Mouse (Mus musculus): ENCODE data around the gene Zscan18. TPM values are rescaled to one million over a fixed set of nuclear protein-coding genes. Genes with fewer than 3 reads are reported as not detected.
"Not testable (repeated sequence)": the region's sequence is repeated elsewhere in the genome, so short reads cannot be mapped to it uniquely, and the experiment has no call there.

Zscan18 gene
- 6.5 and 8.2 TPM in 2 replicates for polyA plus RNA-seq (2015; fragmentation: Nextera tagmentation; extraction: Ambion mirVana)

DNA sequence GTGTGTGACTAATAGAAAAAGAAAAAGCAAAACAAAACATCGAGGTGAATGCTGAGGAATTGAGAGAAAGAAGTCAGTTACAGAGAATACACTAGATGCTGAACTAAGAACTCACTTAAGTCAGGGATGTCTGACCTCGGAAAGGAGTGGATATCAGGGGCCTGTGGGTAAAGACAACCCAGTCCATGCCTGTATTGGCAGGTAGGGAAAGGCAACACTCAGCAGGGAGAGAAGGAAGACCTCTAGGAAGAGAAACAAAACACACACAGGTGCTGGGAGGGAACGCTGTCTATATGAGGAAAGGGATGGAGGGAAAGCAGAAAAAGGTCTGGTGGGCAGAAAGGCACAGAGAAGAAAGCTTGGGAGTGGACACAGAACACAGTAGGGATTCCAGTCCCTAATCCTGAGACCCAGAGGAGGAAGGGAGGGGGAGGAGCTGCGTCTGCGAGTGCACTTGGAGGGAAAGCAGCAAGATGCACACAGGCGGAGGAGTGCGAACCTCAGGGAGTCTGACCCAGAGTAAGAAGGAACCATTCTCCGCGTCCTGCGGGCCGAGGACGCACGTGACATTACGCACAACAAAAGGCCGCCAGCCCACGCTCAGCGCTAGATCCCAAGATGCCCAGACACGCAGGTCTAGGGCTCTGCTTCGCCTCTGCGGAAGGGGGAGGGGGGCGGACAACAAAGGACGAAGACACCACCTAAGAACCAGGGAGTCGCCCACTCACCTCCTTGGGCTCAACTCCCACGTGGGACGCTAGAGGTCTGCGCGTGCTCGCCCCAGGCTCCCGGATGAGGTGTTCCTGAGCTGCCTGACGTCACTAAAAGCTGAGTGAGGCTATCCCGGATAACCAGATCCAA is at the start of gene Zscan18:
Gene Zscan18 (minus strand): TSS at position 770 of the 861 bp plus-strand sequence.
- Histone ChIP-seq H3K9ac (peak within 1 kb of the TSS; percentile 85), H3K36me3 (peaks cover 25% of the 10 kb centered on the region), H3K27me3 (replicated peaks) (no peaks in the 10 kb centered on the region), H3K4me3 (peak within 1 kb of the TSS; percentile 65), H3K4me1 (peaks cover 20% of the 10 kb centered on the region; the same call in 1 of the 2 replicates), H3K9me3 (peaks cover 4% of the 10 kb centered on the region), H3K4me2 (peak within 1 kb of the TSS; percentile 95), H3K27ac (replicated peaks) (peak within 1 kb of the TSS; percentile 77)
- peak; percentile 80 for ATAC-seq (ENCODE audit: extremely low read depth, insufficient number of reproducible peaks, low FRiP score, low TSS enrichment)
- whole genome bisulfite sequencing = 5% methylated on average over 31 of the region's 31 CpGs

DNA sequence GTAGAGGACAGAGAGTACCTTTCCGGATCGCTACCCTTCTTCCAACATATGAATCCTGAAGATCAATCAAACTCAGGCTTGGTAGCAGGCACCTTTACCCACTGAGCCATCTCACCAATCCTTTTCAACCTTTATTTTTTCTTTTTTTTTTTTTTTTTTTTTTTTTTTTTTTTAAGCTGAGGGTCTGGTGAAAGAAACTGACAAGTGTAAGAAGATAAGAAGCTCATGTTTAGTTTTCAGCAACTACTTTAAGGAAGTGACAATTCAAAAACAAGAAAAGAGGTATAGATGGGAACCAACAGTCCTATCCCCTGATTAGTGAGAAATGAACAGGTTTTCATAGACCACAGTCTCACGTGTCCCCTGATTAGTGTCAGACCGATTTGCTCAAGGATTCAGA is 32.3 kb upstream of the Zscan18 start:
- H3K36me3 ChIP-seq = peaks cover 47% of the 10 kb centered on the region
- peaks cover 45% of the 10 kb centered on the region for H3K9me3 ChIP-seq
- ATAC-seq (ENCODE audit: extremely low read depth, insufficient number of reproducible peaks, low FRiP score, low TSS enrichment) = no peak
- no peaks in the 10 kb centered on the region for H3K27me3 ChIP-seq (replicated peaks)
- peaks cover 10% of the 10 kb centered on the region; the same call in 1 of the 2 replicates for H3K4me1 ChIP-seq
- WGBS = 92% methylated on average over 4 of the region's 4 CpGs
- peak overlapping the region; percentile 71 for H3K4me2 ChIP-seq
- no peak overlapping the region for H3K9ac ChIP-seq
- no peak overlapping the region for H3K27ac ChIP-seq (replicated peaks)
- peak overlapping the region; percentile 72 for H3K4me3 ChIP-seq

DNA sequence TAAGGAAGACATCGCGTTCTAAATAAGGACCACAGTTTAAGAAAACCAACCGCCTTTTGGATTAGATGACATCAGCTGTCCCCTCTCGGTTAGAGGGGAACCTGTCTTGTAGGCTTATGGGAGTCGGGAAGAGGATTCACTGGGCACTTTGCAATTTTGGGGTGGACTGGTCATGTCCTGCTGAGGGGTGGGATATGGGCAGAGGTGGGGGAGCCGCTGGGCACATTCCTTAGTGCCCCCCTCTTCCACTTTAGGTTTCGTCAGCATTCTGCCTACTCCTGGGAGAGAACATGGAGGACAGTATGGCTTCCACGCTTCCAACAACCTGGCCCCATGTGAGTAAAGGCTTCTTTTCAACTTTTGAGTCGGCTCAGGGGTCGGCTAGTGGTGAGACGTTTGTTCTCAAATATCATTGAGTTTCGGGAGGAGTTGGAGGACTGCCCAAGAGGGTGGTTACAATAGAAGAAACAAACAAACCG is 31.8 kb upstream of the Zscan18 start:
- Histone ChIP-seq H3K9me3 (peaks cover 40% of the 10 kb centered on the region), H3K27me3 (replicated peaks) (no peaks in the 10 kb centered on the region), H3K4me2 (peak overlapping the region; percentile 71), H3K4me3 (peak overlapping the region; percentile 72), H3K27ac (replicated peaks) (peak overlapping the region; percentile 74), H3K9ac (peak overlapping the region; percentile 86), H3K4me1 (peaks cover 10% of the 10 kb centered on the region; the same call in 1 of the 2 replicates), H3K36me3 (peaks cover 42% of the 10 kb centered on the region)
- no peak for ATAC-seq (ENCODE audit: extremely low read depth, insufficient number of reproducible peaks, low FRiP score, low TSS enrichment)
- WGBS = 46% methylated on average over 13 of the region's 13 CpGs

DNA sequence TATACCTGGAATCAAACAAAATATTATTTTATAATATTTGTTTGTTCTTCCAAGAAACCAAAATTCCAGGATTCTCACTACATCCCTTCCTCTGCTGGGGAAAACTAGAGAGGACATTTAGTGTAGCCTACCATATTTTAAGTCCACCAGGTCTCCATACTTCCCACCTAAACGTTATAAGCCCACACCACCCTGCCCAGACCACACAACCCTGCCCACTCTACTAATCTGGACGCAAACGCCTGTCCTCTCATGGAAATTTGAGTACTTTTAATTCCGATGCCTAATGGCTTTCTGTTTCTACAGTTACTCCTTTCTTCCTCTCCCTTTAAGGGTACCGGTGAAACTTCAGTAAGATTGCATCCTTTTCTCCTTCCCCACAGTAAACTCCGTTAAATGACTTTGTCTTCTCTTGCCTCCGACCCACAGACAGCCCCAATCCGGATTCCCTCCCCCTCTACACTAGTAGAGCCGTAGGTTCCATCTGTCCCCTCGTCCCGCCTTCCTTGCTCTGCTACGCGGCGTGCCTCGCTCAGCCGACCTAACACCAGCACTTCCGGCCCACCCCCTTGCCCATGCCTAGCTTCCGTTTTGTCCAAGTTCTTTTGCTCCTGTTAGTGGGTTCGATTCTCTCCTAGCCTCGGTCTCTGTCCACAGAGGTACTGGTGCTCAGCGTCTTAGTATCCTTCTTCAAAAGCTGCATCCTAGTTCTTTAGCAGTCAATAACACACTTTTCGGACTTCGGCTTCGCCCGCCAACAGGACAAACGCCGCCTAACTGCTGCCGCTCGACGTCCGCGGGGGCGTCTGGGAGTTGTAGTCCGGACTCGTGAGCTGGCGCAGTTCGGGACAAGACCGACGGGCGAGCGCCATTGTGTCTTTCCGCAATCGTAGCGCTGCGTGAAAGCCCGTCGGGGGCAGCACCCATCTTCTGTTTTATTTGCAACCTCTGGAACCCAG is 31.0 kb upstream of the Zscan18 start, which contains the start of gene Zfp110:
Gene Zfp110 (plus strand): TSS at position 600 of the 959 bp plus-strand sequence.
- Histone ChIP-seq H3K4me3 (peak within 1 kb of the TSS; percentile 72), H3K27me3 (replicated peaks) (no peaks in the 10 kb centered on the region), H3K9ac (peak within 1 kb of the TSS; percentile 86), H3K4me1 (peaks cover 10% of the 10 kb centered on the region; the same call in 1 of the 2 replicates), H3K9me3 (peaks cover 35% of the 10 kb centered on the region), H3K27ac (replicated peaks) (peak within 1 kb of the TSS; percentile 74), H3K36me3 (peaks cover 35% of the 10 kb centered on the region), H3K4me2 (peak within 1 kb of the TSS; percentile 71)
- peak; percentile 87 for ATAC-seq (ENCODE audit: extremely low read depth, insufficient number of reproducible peaks, low FRiP score, low TSS enrichment)
- 4% methylated on average over 47 of the region's 47 CpGs for WGBS

DNA sequence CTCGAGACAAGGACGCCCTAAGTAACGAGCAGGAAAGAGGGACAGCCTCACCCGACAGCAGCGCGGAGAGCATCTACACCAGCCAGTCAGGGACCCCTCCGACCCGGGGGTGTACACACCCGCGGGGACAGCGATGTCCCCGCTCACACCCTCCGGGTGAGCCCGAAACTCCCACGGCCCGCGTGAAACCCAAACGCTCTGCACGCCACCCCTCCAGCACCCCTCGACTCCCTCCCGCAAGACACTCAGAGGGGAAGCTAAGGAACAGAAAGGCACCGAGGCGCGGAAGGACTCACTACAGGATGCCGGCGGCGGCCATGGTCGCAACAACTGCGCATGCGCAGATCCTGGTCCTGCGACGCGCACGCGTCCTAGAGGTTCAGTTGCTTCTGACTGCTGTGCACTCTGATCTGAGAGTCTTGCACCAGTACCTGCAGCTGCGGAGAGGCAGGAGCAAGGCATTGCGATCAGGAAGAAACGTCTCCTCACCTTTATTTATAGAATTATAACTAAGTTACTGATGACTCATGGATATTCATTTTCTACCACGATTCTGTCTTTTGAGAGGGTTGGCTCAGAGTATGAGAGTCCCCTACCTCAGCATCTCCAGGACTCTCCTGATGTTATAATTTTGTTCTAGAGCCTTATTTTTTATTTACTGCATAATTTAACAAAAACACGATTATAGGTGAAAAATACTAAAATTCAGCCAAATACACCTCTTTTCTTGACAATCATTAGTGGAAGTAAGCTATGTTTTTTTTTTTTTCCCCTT is 15.3 kb upstream of the Zscan18 start, which contains the start of gene Zfp329:
Gene Zfp329 (minus strand): TSS at position 338 of the 775 bp plus-strand sequence.
- H3K27ac ChIP-seq (replicated peaks) = peak within 1 kb of the TSS; percentile 68
- H3K27me3 ChIP-seq (replicated peaks) = no peaks in the 10 kb centered on the region
- H3K4me3 ChIP-seq = peak within 1 kb of the TSS; percentile 77
- H3K36me3 ChIP-seq = peaks cover 24% of the 10 kb centered on the region
- peaks cover 8% of the 10 kb centered on the region for H3K4me1 ChIP-seq
- H3K9me3 ChIP-seq = peaks cover 19% of the 10 kb centered on the region
- H3K4me2 ChIP-seq = peak within 1 kb of the TSS; percentile 74
- ATAC-seq (ENCODE audit: extremely low read depth, insufficient number of reproducible peaks, low FRiP score, low TSS enrichment) = peak; percentile 90
- peak within 1 kb of the TSS; percentile 91 for H3K9ac ChIP-seq
- under 1% methylated on average over 40 of the region's 40 CpGs for WGBS

DNA sequence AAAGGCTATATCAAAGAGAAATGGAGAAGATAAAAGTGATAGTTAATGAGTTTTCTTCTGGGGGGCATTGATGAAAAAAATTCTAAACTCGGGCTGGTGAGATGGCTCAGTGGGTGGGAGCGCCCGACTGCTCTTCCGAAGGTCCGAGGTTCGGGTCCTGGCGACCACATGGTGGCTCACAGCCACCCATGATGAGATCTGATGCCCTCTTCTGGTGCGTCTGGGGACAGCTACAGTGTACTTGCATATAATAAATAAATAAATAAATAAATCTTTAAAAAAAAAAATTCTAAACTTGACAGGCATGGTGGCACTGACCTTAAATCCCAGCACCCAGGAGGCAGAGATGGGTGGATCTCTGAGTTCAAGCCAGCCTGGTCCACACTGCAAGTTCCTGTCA is 12.1 kb upstream of the Zscan18 start:
- no peak for ATAC-seq (ENCODE audit: extremely low read depth, insufficient number of reproducible peaks, low FRiP score, low TSS enrichment)
- Histone ChIP-seq H3K9me3 (peaks cover 35% of the 10 kb centered on the region), H3K4me3 (no peak overlapping the region), H3K36me3 (peaks cover 54% of the 10 kb centered on the region), H3K9ac (no peak overlapping the region), H3K27me3 (replicated peaks) (no peaks in the 10 kb centered on the region), H3K4me1 (peaks cover 8% of the 10 kb centered on the region), H3K27ac (replicated peaks) (no peak overlapping the region), H3K4me2 (no peak overlapping the region)
- WGBS = 93% methylated on average over 8 of the region's 8 CpGs

DNA sequence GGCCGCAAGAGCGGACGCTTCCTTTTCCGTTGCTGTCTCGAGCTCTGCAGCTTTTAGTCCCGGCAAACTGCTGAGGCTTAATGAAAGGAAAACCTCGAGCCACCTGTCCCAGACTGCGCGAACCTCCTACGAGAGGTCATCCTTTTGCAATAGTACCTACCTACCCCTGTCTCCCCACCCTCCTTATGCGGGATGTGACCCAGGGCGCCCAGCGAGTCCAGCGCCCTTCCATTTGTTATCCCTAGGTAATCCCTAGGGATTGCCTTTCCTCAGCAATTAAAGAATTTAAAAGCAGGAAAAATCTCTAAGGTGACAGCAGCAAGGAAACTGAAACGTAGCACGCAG is 264 bp upstream of the Zscan18 start:
- WGBS = under 1% methylated on average over 16 of the region's 16 CpGs
- Histone ChIP-seq H3K27me3 (replicated peaks) (no peaks in the 10 kb centered on the region), H3K4me2 (peak overlapping the region; percentile 95), H3K4me3 (peak overlapping the region; percentile 65), H3K9me3 (peaks cover 5% of the 10 kb centered on the region), H3K36me3 (peaks cover 27% of the 10 kb centered on the region), H3K27ac (replicated peaks) (peak overlapping the region; percentile 77), H3K9ac (peak overlapping the region; percentile 85), H3K4me1 (peaks cover 20% of the 10 kb centered on the region; the same call in 1 of the 2 replicates)
- no peak for ATAC-seq (ENCODE audit: extremely low read depth, insufficient number of reproducible peaks, low FRiP score, low TSS enrichment)

DNA sequence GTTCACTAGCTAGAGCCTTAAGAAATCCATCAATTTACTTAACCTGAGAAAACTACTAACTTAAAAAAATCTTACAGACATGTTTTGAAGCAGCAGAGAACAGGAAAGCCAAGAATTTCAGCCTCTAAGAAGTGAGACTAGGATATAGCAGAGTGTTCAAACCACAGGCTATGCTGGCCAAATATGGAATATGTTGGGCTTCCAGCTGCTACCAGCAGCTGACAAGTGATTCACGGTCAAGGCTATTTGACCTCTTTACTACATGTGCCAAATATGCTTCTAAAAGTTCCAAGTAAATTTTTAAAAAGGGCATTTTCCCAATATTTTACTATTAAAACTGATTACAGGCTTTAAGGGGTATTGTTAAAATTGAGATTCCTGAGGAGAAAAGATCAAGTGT is 3.9 kb downstream of the Zscan18 start:
- Histone ChIP-seq H3K4me3 (no peak overlapping the region), H3K4me2 (peak overlapping the region; percentile 44), H3K27ac (replicated peaks) (peak overlapping the region; percentile 82), H3K9ac (no peak overlapping the region), H3K9me3 (peaks cover 25% of the 10 kb centered on the region), H3K27me3 (replicated peaks) (no peaks in the 10 kb centered on the region), H3K36me3 (peaks cover 24% of the 10 kb centered on the region), H3K4me1 (peaks cover 20% of the 10 kb centered on the region; the same call in 1 of the 2 replicates)
- WGBS = 47% methylated on average over 1 of the region's 1 CpGs
- ATAC-seq (ENCODE audit: extremely low read depth, insufficient number of reproducible peaks, low FRiP score, low TSS enrichment) = no peak

DNA sequence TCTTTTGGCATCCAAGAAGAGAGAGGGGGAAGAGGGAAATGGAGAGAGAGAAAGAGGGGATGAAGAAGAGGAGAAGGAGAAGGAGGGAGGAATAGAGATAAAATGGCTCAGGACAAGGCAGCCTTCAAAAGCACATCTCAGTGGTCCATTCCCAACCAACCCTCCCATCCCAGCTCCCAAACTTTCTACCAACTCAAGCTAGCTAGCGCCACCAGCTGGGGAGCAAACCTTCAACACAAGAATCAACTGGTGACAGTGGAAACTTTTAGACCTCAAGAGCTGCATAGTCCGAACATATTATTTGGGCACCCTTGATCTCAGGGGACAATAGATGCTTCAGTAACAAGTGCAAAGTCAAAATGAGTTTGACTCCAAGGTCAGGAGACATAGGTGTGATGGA is 5.5 kb downstream of the Zscan18 start:
- Histone ChIP-seq H3K27ac (replicated peaks) (no peak overlapping the region), H3K9ac (no peak overlapping the region), H3K36me3 (peaks cover 24% of the 10 kb centered on the region), H3K4me3 (no peak overlapping the region), H3K4me2 (no peak overlapping the region), H3K4me1 (peaks cover 12% of the 10 kb centered on the region; the same call in 1 of the 2 replicates), H3K9me3 (peaks cover 27% of the 10 kb centered on the region), H3K27me3 (replicated peaks) (no peaks in the 10 kb centered on the region)
- no peak for ATAC-seq (ENCODE audit: extremely low read depth, insufficient number of reproducible peaks, low FRiP score, low TSS enrichment)
- 60% methylated on average over 2 of the region's 2 CpGs for WGBS

DNA sequence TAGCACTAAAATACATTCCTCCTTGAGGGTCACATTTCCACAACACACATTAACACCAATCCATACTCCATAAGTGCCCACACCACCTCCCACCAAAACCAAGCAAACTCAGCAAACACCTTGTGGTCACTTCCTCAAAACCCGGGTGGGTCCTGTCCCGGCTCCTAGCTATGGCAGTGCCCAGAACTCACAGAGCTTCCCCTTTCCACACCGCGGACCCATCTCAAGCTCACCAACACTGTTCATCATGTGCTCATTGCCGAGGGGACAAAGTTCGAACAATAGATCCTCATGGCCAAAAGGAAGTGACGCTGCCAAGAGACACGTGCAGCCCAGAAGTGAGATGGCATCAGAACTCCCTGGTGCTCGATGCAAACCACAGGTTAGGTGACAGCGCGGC is 10.8 kb downstream of the Zscan18 start:
- not testable (repeated sequence) for H3K9ac ChIP-seq; H3K4me3 ChIP-seq; H3K4me2 ChIP-seq; H3K4me1 ChIP-seq; H3K27ac ChIP-seq (replicated peaks); ATAC-seq (ENCODE audit: extremely low read depth, insufficient number of reproducible peaks, low FRiP score, low TSS enrichment); H3K27me3 ChIP-seq (replicated peaks)
- WGBS = 82% methylated on average over 11 of the region's 11 CpGs
- peaks cover 21% of the 10 kb centered on the region for H3K9me3 ChIP-seq
- peaks cover 17% of the 10 kb centered on the region for H3K36me3 ChIP-seq

Data from heart, embryonic 13.5 days (tissue).